Mouse (Mus musculus) heart, postnatal 25 days (tissue): ENCODE data around the gene Pdzd7. TPM values are rescaled to one million over a fixed set of nuclear protein-coding genes. Genes with fewer than 3 reads are reported as not detected.

Experiments
- DNase-seq: peaks from one replicate; pipeline ENCODE4 v3.0.0; 2022; ENCODE audit warnings: low spot score
- intact Hi-C: fragments of 180-260 bp; cut with DNase I; formaldehyde crosslinking; loops from one replicate; pipeline ENCODE4 v1.15.1; 2025
- total RNA-seq, 2 experiments: library from RNA; stranded (reverse); gene quantifications; 2 replicates each; pipeline ENCODE4 v1.2.3; 2021

Gene Pdzd7
- total RNA-seq, result under 1 TPM in 1 of 2 experiments, not detected in 1; 0.16 TPM

GRCm38 (mm10) chr19:45045651-45046050, at the start of gene Pdzd7:
TSS of gene Pdzd7 (minus strand) at chr19:45045717.
- intact Hi-C loops, result no loop called here
- DNase-seq, result no peak

DNA sequence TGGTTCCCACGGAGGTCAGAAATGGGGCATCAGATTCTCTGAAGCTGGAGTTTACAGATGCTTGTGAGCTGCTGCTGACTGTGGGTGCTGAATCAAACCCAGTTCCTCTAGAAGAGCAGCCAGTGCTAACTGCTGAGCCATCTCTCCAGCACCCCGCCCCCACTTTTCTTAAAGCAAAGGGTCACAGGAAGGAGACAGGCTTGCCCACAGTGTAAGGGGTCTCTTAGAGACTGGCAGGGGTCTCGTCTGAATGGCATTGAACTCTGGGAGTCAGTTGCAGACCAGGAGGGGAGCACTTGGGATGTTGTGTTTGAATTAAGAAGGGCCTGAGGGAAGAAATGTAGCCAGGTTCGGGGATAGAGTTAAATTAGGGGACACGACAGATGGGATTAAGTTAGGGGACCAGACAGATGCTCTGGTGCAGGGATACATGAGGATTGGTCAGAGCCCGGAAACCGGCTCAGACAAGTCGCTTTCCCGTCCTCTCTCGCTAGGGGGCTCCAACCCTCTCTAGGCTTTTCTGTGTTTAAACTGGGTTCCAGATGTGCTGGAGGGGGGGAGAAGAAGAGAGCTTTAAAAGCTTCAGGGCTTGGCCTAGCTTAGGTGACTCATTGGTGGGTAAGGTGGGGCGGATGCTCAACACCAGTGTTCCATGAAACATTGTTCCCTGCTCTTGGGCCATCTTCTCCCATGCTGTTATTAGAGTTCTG, 36.5 kb upstream of the Pdzd7 start:
- intact Hi-C loops, result no loop called here
- no peak for DNase-seq

GRCm38 (mm10) chr19:45081279-45081678, 35.8 kb upstream of the Pdzd7 start:
- intact Hi-C loops, result no loop called here
- DNase-seq, result no peak

- intact Hi-C loops, result no loop called here
- no peak for DNase-seq
Observed at GRCm38 (mm10) chr19:45080711-45081110, 35.2 kb upstream of the Pdzd7 start.

DNA sequence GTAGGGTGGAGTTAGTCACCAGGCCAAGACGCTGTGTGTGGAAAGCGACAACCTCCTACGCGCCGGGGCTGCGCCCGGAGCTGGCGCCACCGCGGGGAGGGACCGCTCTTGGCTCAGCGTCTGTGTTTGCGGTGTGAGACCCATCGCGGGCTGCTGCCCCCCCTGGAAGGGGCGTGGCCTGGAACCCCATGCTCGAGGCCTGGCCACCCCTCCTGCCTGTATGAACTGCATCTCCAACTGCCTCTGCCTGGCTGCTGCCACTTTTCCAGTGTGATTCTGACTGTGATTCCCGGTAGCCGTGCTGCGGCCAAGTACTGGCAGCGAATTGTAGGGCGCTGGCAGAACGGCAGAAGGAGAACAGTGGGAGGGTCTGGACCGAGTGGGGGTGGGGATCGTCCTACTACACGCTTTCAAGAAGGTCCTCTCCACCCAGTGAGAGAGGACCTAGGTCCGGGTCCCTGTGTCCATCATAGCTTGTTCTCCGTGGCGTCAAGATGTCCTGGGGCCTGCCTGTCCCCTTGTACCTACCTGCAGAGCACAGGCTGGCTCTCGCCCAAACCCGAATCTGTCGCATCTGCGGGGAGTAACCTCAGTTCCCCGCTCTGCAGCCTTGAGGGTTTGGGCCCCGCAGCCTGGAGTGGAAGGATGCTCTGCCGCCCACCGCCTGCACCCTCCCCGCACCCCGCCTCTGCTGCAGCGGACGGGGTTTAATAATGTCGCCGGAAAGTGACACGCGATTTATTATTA, 34.4 kb upstream of the Pdzd7 start:
- intact Hi-C loops, result loop anchor here (5.0 kb wide), 1 partner anchor 77 kb away; no protein-coding TSS in a partner anchor
- peak; percentile 82 for DNase-seq

GRCm38 (mm10) chr19:45078971-45079764, 33.7 kb upstream of the Pdzd7 start:
- intact Hi-C loops, result loop anchor here (5.0 kb wide), 1 partner anchor 78 kb away; no protein-coding TSS in a partner anchor
- no peak for DNase-seq

GRCm38 (mm10) chr19:45077742-45078645, 32.5 kb upstream of the Pdzd7 start:
- intact Hi-C loops, result loop anchor here (5.0 kb wide), 1 partner anchor 79 kb away; no protein-coding TSS in a partner anchor
- no peak for DNase-seq

DNA sequence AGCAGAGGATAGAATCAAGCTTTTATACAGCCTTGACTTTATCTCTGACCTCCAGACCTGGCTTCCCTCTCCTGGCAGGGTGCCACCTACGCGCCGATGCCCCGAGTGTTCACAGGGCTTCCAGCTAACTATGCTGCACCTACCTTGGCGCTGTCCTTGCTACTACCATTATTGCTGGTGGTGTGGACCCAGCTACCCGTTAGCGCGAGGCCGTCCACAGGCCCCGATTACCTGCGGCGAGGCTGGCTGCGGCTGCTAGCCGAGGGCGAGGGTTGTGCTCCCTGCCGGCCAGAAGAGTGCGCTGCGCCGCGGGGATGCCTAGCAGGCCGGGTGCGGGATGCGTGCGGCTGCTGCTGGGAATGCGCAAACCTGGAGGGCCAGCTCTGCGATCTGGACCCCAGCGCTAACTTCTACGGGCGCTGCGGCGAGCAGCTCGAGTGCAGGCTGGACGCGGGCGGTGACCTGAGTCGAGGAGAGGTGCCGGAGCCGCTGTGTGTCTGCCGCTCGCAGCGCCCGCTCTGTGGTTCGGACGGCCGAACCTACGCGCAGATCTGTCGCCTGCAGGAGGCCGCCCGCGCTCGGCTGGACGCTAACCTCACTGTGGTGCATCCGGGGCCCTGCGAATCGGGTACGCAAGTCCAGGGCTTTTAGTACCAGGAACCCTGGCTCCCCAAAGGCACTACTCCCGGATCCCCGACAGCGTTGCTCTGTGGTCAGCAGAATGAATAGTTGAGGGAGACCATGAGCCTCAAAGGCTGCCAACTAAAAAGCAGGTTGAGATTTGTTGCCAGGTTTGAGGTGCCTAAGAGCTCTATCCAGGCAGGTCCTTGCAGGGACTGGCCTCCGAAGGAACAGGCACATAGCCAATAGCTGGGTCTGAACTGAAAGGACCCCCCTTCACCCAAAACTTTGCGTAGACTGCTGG, 31.3 kb upstream of the Pdzd7 start:
- intact Hi-C loops, result loop anchor here (5.0 kb wide), 1 partner anchor 80 kb away; no protein-coding TSS in a partner anchor
- DNase-seq, result no peak

GRCm38 (mm10) chr19:45076036-45076575, 30.6 kb upstream of the Pdzd7 start:
- no peak for DNase-seq
- intact Hi-C loops, result loop anchor here (5.0 kb wide), 1 partner anchor 81 kb away; no protein-coding TSS in a partner anchor

GRCm38 (mm10) chr19:45075323-45076035, 30.0 kb upstream of the Pdzd7 start:
- intact Hi-C loops, result loop anchor here (2.0 to 5.0 kb wide), 2 partner anchors 17 to 82 kb away; no protein-coding TSS in a partner anchor
- no peak for DNase-seq

DNA sequence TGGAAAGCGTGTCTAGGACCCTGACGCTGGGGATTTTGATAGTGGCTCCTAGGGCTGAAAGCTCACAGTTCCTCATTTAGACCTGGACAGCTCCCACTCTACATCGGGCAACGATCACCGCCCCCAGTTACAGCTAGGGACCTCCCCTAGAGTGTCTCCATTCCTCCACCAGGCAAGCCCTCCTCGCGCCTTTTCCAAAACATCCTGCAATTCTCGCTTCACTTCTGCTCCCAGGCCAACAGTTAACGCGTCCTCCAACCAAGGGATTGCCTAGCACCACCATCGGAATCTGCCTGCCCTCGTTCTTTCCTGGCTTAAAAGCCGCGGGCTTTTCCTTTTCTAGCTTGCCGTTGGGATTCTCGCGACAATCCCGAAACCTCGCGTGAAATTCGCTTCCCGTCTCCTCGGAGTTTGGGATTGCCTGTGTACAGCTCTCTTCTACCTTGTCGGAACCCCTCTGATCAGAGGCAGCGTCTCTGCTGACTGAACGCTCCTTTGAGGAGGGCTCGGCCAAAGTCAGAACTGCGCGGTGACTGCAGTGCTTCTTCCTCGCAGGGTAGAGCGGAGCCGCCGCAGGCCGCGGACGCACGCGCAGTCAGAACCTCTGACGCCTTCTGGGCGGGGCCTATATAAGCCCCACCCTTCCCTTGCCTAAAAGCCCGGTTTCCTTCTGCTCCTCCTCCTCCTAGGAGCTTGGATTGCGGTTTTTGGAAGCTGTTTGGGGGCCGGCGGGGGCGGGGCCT, 29.2 kb upstream of the Pdzd7 start, which contains the start of gene Kazald1:
TSS of gene Kazald1 (plus strand) at position 662 of the 743 bp plus-strand sequence.
- DNase-seq, result peak; percentile 90
- intact Hi-C loops, result loop anchor here (2.0 to 5.0 kb wide), 2 partner anchors 16 to 83 kb away; no protein-coding TSS in a partner anchor

GRCm38 (mm10) chr19:45073871-45074542, 28.5 kb upstream of the Pdzd7 start:
- DNase-seq, result no peak
- intact Hi-C loops, result loop anchor here (2.0 kb wide), 1 partner anchor 15 kb away; no protein-coding TSS in a partner anchor

DNA sequence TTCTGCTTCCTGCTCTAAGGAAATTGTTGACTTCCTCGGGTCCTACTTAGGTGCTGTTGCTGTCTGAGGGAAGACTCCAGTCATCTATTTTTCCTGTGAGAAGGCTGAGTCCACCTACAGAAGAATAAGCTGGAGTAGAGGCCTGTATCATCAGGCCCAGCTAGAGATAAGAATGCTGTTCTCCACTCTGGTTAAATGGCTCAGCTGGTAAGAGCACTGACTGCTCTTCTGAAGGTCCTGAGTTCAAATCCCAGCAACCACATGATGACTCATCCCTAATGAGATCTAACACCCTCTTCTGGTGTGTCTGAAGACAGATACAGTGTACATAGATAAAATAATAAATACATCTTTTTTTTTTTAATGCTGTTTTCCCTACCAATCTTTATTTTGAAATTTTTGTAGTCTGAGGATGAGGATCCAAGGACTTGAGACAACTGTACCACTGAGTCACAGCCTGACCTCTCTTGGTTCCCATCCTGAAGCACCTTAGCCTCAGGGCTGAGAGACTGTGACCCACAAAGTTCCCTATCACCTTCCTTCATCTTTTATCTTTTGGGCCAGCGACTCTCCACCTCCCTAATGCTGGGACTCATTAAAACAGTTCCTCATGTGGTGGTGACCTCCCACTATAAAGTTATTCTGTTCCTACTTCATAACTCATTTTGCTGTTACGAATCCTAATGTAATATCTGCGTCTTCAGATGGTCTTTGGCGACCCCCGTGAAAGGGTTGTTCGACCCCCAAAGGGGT, 22.4 kb upstream of the Pdzd7 start:
- intact Hi-C loops, result no loop called here
- no peak for DNase-seq

DNA sequence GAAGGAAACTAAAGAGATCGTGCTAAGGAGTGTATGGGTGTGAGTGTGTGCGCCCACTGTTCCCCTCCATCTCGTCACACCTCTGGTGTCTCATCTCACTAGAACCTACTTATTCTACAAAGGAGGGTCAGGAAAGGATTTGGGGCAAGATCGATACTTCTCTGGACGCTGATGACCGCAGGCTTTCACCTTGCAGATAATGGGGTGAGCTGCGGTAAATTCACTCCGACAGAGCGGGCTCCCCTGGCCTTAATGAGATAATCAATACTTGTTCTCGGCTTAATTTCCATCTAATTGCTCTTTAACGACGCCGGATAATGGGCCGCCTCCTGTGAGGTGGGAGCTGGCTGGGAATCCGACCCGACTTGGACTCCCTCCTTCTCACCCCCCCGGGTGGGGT, 21.7 kb upstream of the Pdzd7 start:
- no peak for DNase-seq
- intact Hi-C loops, result no loop called here

DNA sequence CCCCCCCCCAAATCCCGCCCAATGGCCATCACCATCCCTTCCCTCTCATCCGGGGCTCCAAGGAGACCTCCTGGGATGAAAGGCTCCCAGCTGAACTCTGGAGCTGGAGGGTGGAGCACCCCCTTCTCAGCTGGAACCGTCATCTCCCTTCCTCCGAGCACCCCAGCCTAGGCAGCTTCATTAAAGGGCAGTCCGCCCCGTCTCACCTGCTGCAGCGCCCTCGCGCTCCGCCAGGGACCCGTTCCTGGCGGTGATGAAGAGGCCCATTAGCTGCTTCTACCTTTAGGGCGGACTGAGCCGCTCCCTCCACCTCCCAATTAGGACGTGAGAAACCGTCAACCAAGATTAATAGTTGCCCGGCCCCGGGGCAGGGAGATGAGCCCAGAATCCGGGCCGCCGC, 19.7 kb upstream of the Pdzd7 start:
- DNase-seq, result no peak
- intact Hi-C loops, result no loop called here
